Mouse (Mus musculus) neural tube, embryonic 12.5 days (tissue): ENCODE measurements around the gene Atxn7l3. TPM values are rescaled to one million over a fixed set of nuclear protein-coding genes. Genes with fewer than 3 reads are reported as not detected.

Source experiments
- ATAC-seq: fragments of 200-750 bp; cut with Nextera tagmentation; 2 replicates; pipeline ENCODE4 v1.8.0; 2017; ENCODE audit warnings: low read depth, mild to moderate bottlenecking, moderate TSS enrichment, moderate library complexity; ENCODE audit not compliant: low FRiP score
- H3K27ac ChIP-seq: fragments of 300-500 bp; sonication (generic); 2 replicates; pipeline ENCODE4 v1.5.1; 2016
- H3K27me3 ChIP-seq: fragments of 300-500 bp; sonication (generic); replicated peaks from 2 replicates; pipeline ENCODE4 v1.6.1; 2016; ENCODE audit warnings: mild to moderate bottlenecking
- H3K36me3 ChIP-seq: fragments of 300-500 bp; sonication (generic); 2 replicates; pipeline ENCODE4 v1.6.1; 2016; ENCODE audit warnings: mild to moderate bottlenecking
- H3K4me1 ChIP-seq: fragments of 300-500 bp; sonication (generic); 2 replicates; pipeline ENCODE4 v1.6.1; 2016
- H3K4me2 ChIP-seq: fragments of 300-500 bp; sonication (generic); replicated peaks from 2 replicates; pipeline ENCODE4 v1.6.1; 2016; ENCODE audit warnings: mild to moderate bottlenecking
- H3K4me3 ChIP-seq: fragments of 300-500 bp; sonication (generic); 2 replicates; pipeline ENCODE4 v1.5.1; 2016
- H3K9ac ChIP-seq: fragments of 300-500 bp; sonication (generic); 2 replicates; pipeline ENCODE4 v1.6.1; 2016; ENCODE audit warnings: mild to moderate bottlenecking
- H3K9me3 ChIP-seq: fragments of 300-500 bp; sonication (generic); 2 replicates; pipeline ENCODE4 v1.6.1; 2016; ENCODE audit warnings: mild to moderate bottlenecking
- WGBS: fragments of 180-500 bp; shearing (Covaris S2); methylation state at CpG from one replicate; pipeline ENCODE4 v1.1.7; 2016; 5-methylcytosine and 5-hydroxymethylcytosine counted together
- polyA plus RNA-seq: library from polyadenylated mRNA; unstranded; fragments of >200 nt; fragmentation: Nextera tagmentation; extraction: Ambion mirVana; gene quantifications from 2 replicates; pipeline ENCODE4 v1.2.1, GENCODE M21; 2016

The Atxn7l3 gene
- polyA plus RNA-seq, 1 experiment from 2014 or later = 27.6 TPM

- Histone ChIP-seq H3K4me2 (0 out of 2 replicates have a peak overlapping the region, but pooled peaks have one; percentile 17), H3K4me1 (peaks cover 4% of the 10 kb centered on the region; the same call in 1 of the 2 replicates), H3K27me3 (no peaks in the 10 kb centered on the region), H3K9me3 (no peaks in the 10 kb centered on the region), H3K9ac (no peak overlapping the region), H3K4me3 (no peak overlapping the region), H3K27ac (no peak overlapping the region), H3K36me3 (peaks cover 3% of the 10 kb centered on the region; the same call in 1 of the 2 replicates)
- 0 out of 2 replicates have a peak, but pooled peaks have one; percentile 56 for ATAC-seq
- 8% methylated on average over 11 of the region's 11 CpGs for WGBS
Measured at GRCm38 (mm10) chr11:102267480-102267879, 29.0 kb downstream of the Atxn7l3 start.

GRCm38 (mm10) chr11:102266631-102267355 lies 29.6 kb downstream of the Atxn7l3 start:
- Histone ChIP-seq H3K27me3 (no peaks in the 10 kb centered on the region), H3K9me3 (no peaks in the 10 kb centered on the region), H3K27ac (no peak overlapping the region), H3K4me2 (0 out of 2 replicates have a peak overlapping the region, but pooled peaks have one; percentile 17), H3K4me1 (peaks cover 4% of the 10 kb centered on the region; the same call in 1 of the 2 replicates), H3K9ac (0 out of 2 replicates have a peak overlapping the region, but pooled peaks have one; percentile 8), H3K4me3 (no peak overlapping the region), H3K36me3 (peaks cover 5% of the 10 kb centered on the region; the same call in 1 of the 2 replicates)
- 86% methylated on average over 8 of the region's 8 CpGs for WGBS
- ATAC-seq = no peak

GRCm38 (mm10) chr11:102265816-102266215 lies 30.6 kb downstream of the Atxn7l3 start:
- ATAC-seq = no peak
- Histone ChIP-seq H3K27me3 (no peaks in the 10 kb centered on the region), H3K9me3 (no peaks in the 10 kb centered on the region), H3K4me1 (peaks cover 4% of the 10 kb centered on the region; the same call in 1 of the 2 replicates), H3K4me2 (no peak overlapping the region), H3K9ac (no peak overlapping the region), H3K36me3 (peaks cover 5% of the 10 kb centered on the region; the same call in 1 of the 2 replicates), H3K27ac (no peak overlapping the region), H3K4me3 (no peak overlapping the region)
- WGBS = 73% methylated on average over 14 of the region's 14 CpGs

GRCm38 (mm10) chr11:102263211-102263610 lies 33.2 kb downstream of the Atxn7l3 start:
- no peaks in the 10 kb centered on the region for H3K27me3 ChIP-seq
- ATAC-seq = no peak
- H3K9me3 ChIP-seq = no peaks in the 10 kb centered on the region
- peaks cover 4% of the 10 kb centered on the region; the same call in 1 of the 2 replicates for H3K4me1 ChIP-seq
- H3K9ac ChIP-seq = no peak overlapping the region
- H3K4me2 ChIP-seq = no peak overlapping the region
- H3K36me3 ChIP-seq = peaks cover 12% of the 10 kb centered on the region
- 95% methylated on average over 7 of the region's 7 CpGs for WGBS
- H3K4me3 ChIP-seq = no peak overlapping the region
- no peak overlapping the region for H3K27ac ChIP-seq

- WGBS = 88% methylated on average over 3 of the region's 3 CpGs
- ATAC-seq = no peak
- Histone ChIP-seq H3K27me3 (no peaks in the 10 kb centered on the region), H3K4me3 (no peak overlapping the region), H3K4me2 (no peak overlapping the region), H3K36me3 (peaks cover 21% of the 10 kb centered on the region), H3K4me1 (peaks cover 4% of the 10 kb centered on the region), H3K27ac (no peak overlapping the region), H3K9ac (no peak overlapping the region), H3K9me3 (no peaks in the 10 kb centered on the region)
Measured at GRCm38 (mm10) chr11:102258521-102258920, 37.9 kb downstream of the Atxn7l3 start.

- Histone ChIP-seq H3K27me3 (no peaks in the 10 kb centered on the region), H3K9me3 (no peaks in the 10 kb centered on the region), H3K4me1 (peaks cover 4% of the 10 kb centered on the region), H3K9ac (no peak overlapping the region), H3K4me2 (no peak overlapping the region), H3K36me3 (peaks cover 21% of the 10 kb centered on the region), H3K4me3 (no peak overlapping the region), H3K27ac (no peak overlapping the region)
- ATAC-seq = no peak
- WGBS = 87% methylated on average over 6 of the region's 6 CpGs
Measured at GRCm38 (mm10) chr11:102258095-102258494, 38.3 kb downstream of the Atxn7l3 start.

GRCm38 (mm10) chr11:102257514-102257913 lies 38.9 kb downstream of the Atxn7l3 start:
- H3K9me3 ChIP-seq = no peaks in the 10 kb centered on the region
- H3K9ac ChIP-seq = no peak overlapping the region
- ATAC-seq = no peak
- peaks cover 21% of the 10 kb centered on the region for H3K36me3 ChIP-seq
- H3K27me3 ChIP-seq = no peaks in the 10 kb centered on the region
- no peak overlapping the region for H3K4me3 ChIP-seq
- peaks cover 4% of the 10 kb centered on the region for H3K4me1 ChIP-seq
- H3K4me2 ChIP-seq = no peak overlapping the region
- 43% methylated on average over 9 of the region's 9 CpGs for WGBS
- H3K27ac ChIP-seq = no peak overlapping the region

- no peaks in the 10 kb centered on the region for H3K9me3 ChIP-seq
- H3K36me3 ChIP-seq = peaks cover 4% of the 10 kb centered on the region
- no peak overlapping the region for H3K27ac ChIP-seq
- ATAC-seq = no peak
- H3K27me3 ChIP-seq = no peaks in the 10 kb centered on the region
- peak overlapping the region; percentile 56; the same call in 1 of the 2 replicates for H3K9ac ChIP-seq
- peaks cover 25% of the 10 kb centered on the region for H3K4me1 ChIP-seq
- peak overlapping the region; percentile 58 for H3K4me3 ChIP-seq
- 15% methylated on average over 9 of the region's 9 CpGs for WGBS
- H3K4me2 ChIP-seq = peak overlapping the region; percentile 92
Measured at GRCm38 (mm10) chr11:102249351-102250090, 46.9 kb downstream of the Atxn7l3 start.

- peaks cover 27% of the 10 kb centered on the region for H3K4me1 ChIP-seq
- peaks cover 4% of the 10 kb centered on the region for H3K36me3 ChIP-seq
- no peak within 1 kb of the TSS for H3K27ac ChIP-seq
- no peak; the same call in 1 of the 2 replicates for ATAC-seq
- peak within 1 kb of the TSS; percentile 56; the same call in 1 of the 2 replicates for H3K9ac ChIP-seq
- under 1% methylated on average over 41 of the region's 41 CpGs for WGBS
- H3K4me2 ChIP-seq = peak within 1 kb of the TSS; percentile 92
- no peaks in the 10 kb centered on the region for H3K9me3 ChIP-seq
- no peaks in the 10 kb centered on the region for H3K27me3 ChIP-seq
- peak within 1 kb of the TSS; percentile 58 for H3K4me3 ChIP-seq
Measured at GRCm38 (mm10) chr11:102248630-102249230, 47.7 kb downstream of the Atxn7l3 start, which contains the start of gene BC030867. Gene BC030867 (plus strand): TSS chr11:102248882.

- Histone ChIP-seq H3K9ac (no peak overlapping the region), H3K4me1 (peaks cover 27% of the 10 kb centered on the region), H3K27me3 (no peaks in the 10 kb centered on the region), H3K4me2 (no peak overlapping the region), H3K27ac (no peak overlapping the region), H3K4me3 (no peak overlapping the region), H3K36me3 (peaks cover 4% of the 10 kb centered on the region; the same call in 1 of the 2 replicates), H3K9me3 (no peaks in the 10 kb centered on the region)
- ATAC-seq = no peak
- 90% methylated on average over 4 of the region's 4 CpGs for WGBS
Measured at GRCm38 (mm10) chr11:102246871-102247270, 49.6 kb downstream of the Atxn7l3 start.

GRCm38 (mm10) chr11:102246273-102246635 lies 50.2 kb downstream of the Atxn7l3 start:
- peaks cover 4% of the 10 kb centered on the region; the same call in 1 of the 2 replicates for H3K36me3 ChIP-seq
- no peak overlapping the region for H3K9ac ChIP-seq
- H3K4me2 ChIP-seq = no peak overlapping the region
- peaks cover 27% of the 10 kb centered on the region for H3K4me1 ChIP-seq
- no peaks in the 10 kb centered on the region for H3K27me3 ChIP-seq
- WGBS = 85% methylated on average over 6 of the region's 6 CpGs
- H3K27ac ChIP-seq = no peak overlapping the region
- no peak overlapping the region for H3K4me3 ChIP-seq
- no peaks in the 10 kb centered on the region for H3K9me3 ChIP-seq
- no peak for ATAC-seq
